Mouse (Mus musculus): ENCODE data around the gene Dgki.

The Dgki gene

GRCm38 (mm10) chr6:36903159-36903794 lies 396.7 kb downstream of the Dgki start:
- no peak for DNase-seq

GRCm38 (mm10) chr6:36899872-36900271 lies 400.1 kb downstream of the Dgki start:
- no peak for DNase-seq

GRCm38 (mm10) chr6:36898412-36898811 lies 401.6 kb downstream of the Dgki start:
- no peak for DNase-seq

- no peak for DNase-seq
Observed at GRCm38 (mm10) chr6:36897616-36898149, 402.3 kb downstream of the Dgki start.

- peak in 1 of 2 experiments; percentile 24 for DNase-seq
Observed at GRCm38 (mm10) chr6:36896656-36897055, 403.3 kb downstream of the Dgki start.

- no peak for DNase-seq
Observed at GRCm38 (mm10) chr6:36891820-36892219, 408.2 kb downstream of the Dgki start.

- no peak for DNase-seq
Observed at GRCm38 (mm10) chr6:36890776-36891175, 409.2 kb downstream of the Dgki start.

- peak; percentile 90 to 92 for DNase-seq
Observed at GRCm38 (mm10) chr6:36890296-36890695, 409.7 kb downstream of the Dgki start.

GRCm38 (mm10) chr6:36881309-36881708 lies 418.7 kb downstream of the Dgki start:
- no peak for DNase-seq

- DNase-seq, result peak in 1 of 2 experiments; percentile 16
Observed at GRCm38 (mm10) chr6:36880643-36881263, 419.2 kb downstream of the Dgki start.

- DNase-seq, result no peak
Observed at GRCm38 (mm10) chr6:36877399-36877798, 422.6 kb downstream of the Dgki start.

GRCm38 (mm10) chr6:36876426-36876825 lies 423.6 kb downstream of the Dgki start:
- DNase-seq, result no peak

GRCm38 (mm10) chr6:36875926-36876325 lies 424.1 kb downstream of the Dgki start:
- DNase-seq, result no peak

- no peak for DNase-seq
Observed at GRCm38 (mm10) chr6:36872876-36873275, 427.1 kb downstream of the Dgki start.

- no peak for DNase-seq
Observed at GRCm38 (mm10) chr6:36868217-36868616, 431.8 kb downstream of the Dgki start.

GRCm38 (mm10) chr6:36858258-36859041 lies 441.5 kb downstream of the Dgki start:
- peak in 1 of 2 experiments; percentile 17 for DNase-seq

GRCm38 (mm10) chr6:36857627-36858257 lies 442.2 kb downstream of the Dgki start:
- no peak for DNase-seq

- DNase-seq, result peak; percentile 69 to 72
Observed at GRCm38 (mm10) chr6:36850422-36851129, 449.4 kb downstream of the Dgki start.

- no peak for DNase-seq
Observed at GRCm38 (mm10) chr6:36845288-36845687, 454.7 kb downstream of the Dgki start.

GRCm38 (mm10) chr6:36844258-36844657 lies 455.7 kb downstream of the Dgki start:
- DNase-seq, result no peak

GRCm38 (mm10) chr6:36843031-36843488 lies 456.9 kb downstream of the Dgki start:
- DNase-seq, result no peak

All from kidney, postnatal 4 days (tissue).